In the genomic region with DNA sequence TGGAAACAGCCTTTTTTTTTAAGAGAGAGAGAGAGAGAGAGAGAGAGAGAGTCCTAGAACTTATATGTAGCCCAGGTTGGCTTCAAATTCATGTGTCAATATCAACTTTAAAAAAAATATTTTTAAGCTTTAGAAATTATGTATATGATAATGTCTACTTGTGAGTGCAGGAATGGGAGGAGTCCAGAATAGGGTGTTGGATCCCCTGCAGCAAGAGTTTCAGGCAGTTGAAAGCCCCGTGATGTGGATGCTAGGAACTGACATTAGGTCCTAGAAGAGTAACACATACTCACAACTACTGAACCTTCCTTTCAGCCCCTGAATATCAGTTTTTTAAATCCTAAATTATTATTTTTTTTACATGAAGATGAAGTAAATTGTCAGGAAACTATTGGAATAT, we compare ENCODE assay signal across 9 mouse cellular contexts. TPM values are rescaled to one million over a fixed set of nuclear protein-coding genes. Genes with fewer than 3 reads are reported as not detected.
DNase-seq lines count a peak whose midpoint lies in the region; ATAC-seq lines count a peak whose summit lies in the region.
"Had no signal": no experiment of that assay in that cellular context is flagged by ENCODE, and none has a peak within 500 bp of the region (broad histone marks: within the 10 kb centered on the region; RNA-seq: fewer than 3 reads in every experiment).

No protein-coding gene starts in this region.

- no peak for ATAC-seq in kidney, embryonic 16.5 days (ENCODE audit: low FRiP score, low TSS enrichment)
- no peak for ATAC-seq in embryonic facial prominence, embryonic 15.5 days (ENCODE audit: insufficient number of reproducible peaks, low FRiP score, low TSS enrichment, low read depth)
- ATAC-seq in intestine, embryonic 15.5 days = no peak
- no peak for ATAC-seq in midbrain, embryonic 16.5 days

- no peak overlapping the region for H3K27ac ChIP-seq in kidney, embryonic 16.5 days (ENCODE audit: low read length)
- H3K27ac ChIP-seq in embryonic facial prominence, embryonic 15.5 days (replicated peaks) = no peak overlapping the region
- no peak overlapping the region for H3K27ac ChIP-seq in intestine, embryonic 15.5 days
- no peak overlapping the region for H3K27ac ChIP-seq in midbrain, embryonic 16.5 days (ENCODE audit: low read length)

- no peaks in the 10 kb centered on the region for H3K9me3 ChIP-seq in kidney, embryonic 16.5 days (ENCODE audit: low read length)
- no peaks in the 10 kb centered on the region for H3K9me3 ChIP-seq in embryonic facial prominence, embryonic 15.5 days (replicated peaks)
- no peaks in the 10 kb centered on the region for H3K9me3 ChIP-seq in intestine, embryonic 15.5 days
- no peaks in the 10 kb centered on the region for H3K9me3 ChIP-seq in midbrain, embryonic 16.5 days (replicated peaks; ENCODE audit: control insufficient read depth, low read length, poor library complexity, severe bottlenecking)

- H3K4me1 ChIP-seq in kidney, embryonic 16.5 days (ENCODE audit: insufficient read depth, low read length) = peaks cover 10% of the 10 kb centered on the region; the same call in 1 of the 2 replicates
- H3K4me1 ChIP-seq in embryonic facial prominence, embryonic 15.5 days = no peaks in the 10 kb centered on the region
- no peaks in the 10 kb centered on the region for H3K4me1 ChIP-seq in intestine, embryonic 15.5 days (replicated peaks)
- peaks cover 16% of the 10 kb centered on the region for H3K4me1 ChIP-seq in midbrain, embryonic 16.5 days (ENCODE audit: control insufficient read depth, insufficient read depth, low read length)

- H3K4me2 ChIP-seq in kidney, embryonic 16.5 days (replicated peaks; ENCODE audit: low read depth, low read length) = peak overlapping the region; percentile 92
- H3K4me2 ChIP-seq in embryonic facial prominence, embryonic 15.5 days (replicated peaks) = peak overlapping the region; percentile 54
- H3K4me2 ChIP-seq in intestine, embryonic 15.5 days (replicated peaks) = peak overlapping the region; percentile 54; the same call in 1 of the 2 replicates
- peak overlapping the region; percentile 79 for H3K4me2 ChIP-seq in midbrain, embryonic 16.5 days (ENCODE audit: low read length)

- no peak for DNase-seq in kidney, postnatal 4 days
- DNase-seq in embryo, embryonic 10 days (ENCODE audit: low spot score) = no peak
- no peak for DNase-seq in left cerebral cortex, adult 9 months (ENCODE audit: low spot score in 2 of 2)
- no peak for DNase-seq in frontal cortex, postnatal 10 days (ENCODE audit: low spot score in 2 of 2)

- H3K36me3 ChIP-seq in kidney, embryonic 16.5 days (ENCODE audit: insufficient read depth, low read length) = peaks cover 14% of the 10 kb centered on the region; the same call in 1 of the 2 replicates
- peaks cover 26% of the 10 kb centered on the region; the same call in 1 of the 2 replicates for H3K36me3 ChIP-seq in embryonic facial prominence, embryonic 15.5 days
- H3K36me3 ChIP-seq in intestine, embryonic 15.5 days = 0 out of 2 replicates have a peak, but pooled peaks cover 4% of the 10 kb centered on the region
- no peaks in the 10 kb centered on the region; the same call in 1 of the 2 replicates for H3K36me3 ChIP-seq in midbrain, embryonic 16.5 days (ENCODE audit: control insufficient read depth, insufficient read depth, low read length)

- no peak overlapping the region for H3K4me3 ChIP-seq in kidney, embryonic 16.5 days (ENCODE audit: low read length)
- H3K4me3 ChIP-seq in embryonic facial prominence, embryonic 15.5 days (replicated peaks) = peak overlapping the region; percentile 88; the same call in 1 of the 2 replicates
- no peak overlapping the region for H3K4me3 ChIP-seq in intestine, embryonic 15.5 days (replicated peaks)
- peak overlapping the region; percentile 11; the same call in 1 of the 2 replicates for H3K4me3 ChIP-seq in midbrain, embryonic 16.5 days (ENCODE audit: low read depth, low read length)

- H3K9ac ChIP-seq in kidney, embryonic 16.5 days (replicated peaks; ENCODE audit: low read length) = no peak overlapping the region
- no peak overlapping the region for H3K9ac ChIP-seq in embryonic facial prominence, embryonic 15.5 days
- H3K9ac ChIP-seq in intestine, embryonic 15.5 days = no peak overlapping the region
- H3K9ac ChIP-seq in midbrain, embryonic 16.5 days (ENCODE audit: low read depth, low read length) = no peak overlapping the region

- no peaks in the 10 kb centered on the region for H3K27me3 ChIP-seq in kidney, embryonic 16.5 days (ENCODE audit: insufficient read depth, low read length)
- no peaks in the 10 kb centered on the region for H3K27me3 ChIP-seq in embryonic facial prominence, embryonic 15.5 days
- no peaks in the 10 kb centered on the region for H3K27me3 ChIP-seq in intestine, embryonic 15.5 days (replicated peaks)
- no peaks in the 10 kb centered on the region for H3K27me3 ChIP-seq in midbrain, embryonic 16.5 days (ENCODE audit: control insufficient read depth, insufficient read depth, low read depth, low read length)

- WGBS in kidney, embryonic 16.5 days = 56% methylated on average over 1 of the region's 1 CpGs
- 38% methylated on average over 1 of the region's 1 CpGs for WGBS in embryonic facial prominence, embryonic 15.5 days
- 72% methylated on average over 1 of the region's 1 CpGs for WGBS in intestine, embryonic 15.5 days
- 45% methylated on average over 1 of the region's 1 CpGs for WGBS in midbrain, embryonic 16.5 days

RNA-seq across cellular contexts. Expression of gene Arnt, which starts 1.4 kb away (rescaled TPM):
- polyA plus RNA-seq in kidney, embryonic 16.5 days (2015; fragmentation: Nextera tagmentation; extraction: Ambion mirVana) = 46.0 and 47.7 TPM in 2 replicates
- 49.9 and 50.2 TPM in 2 replicates for polyA plus RNA-seq in embryonic facial prominence, embryonic 15.5 days (2015; fragmentation: Nextera tagmentation; extraction: Ambion mirVana)
- 32.8 and 34.6 TPM in 2 replicates for polyA plus RNA-seq in intestine, embryonic 15.5 days (2015; fragmentation: Nextera tagmentation; extraction: Ambion mirVana)
- 18.4 and 18.8 TPM in 2 replicates for polyA plus RNA-seq in midbrain, embryonic 16.5 days (2015; fragmentation: Nextera tagmentation; extraction: Ambion mirVana)

RNA-seq across cellular contexts. Expression of gene 4930558C23Rik, which starts 32.9 kb away (rescaled TPM):
- polyA plus RNA-seq in kidney, embryonic 16.5 days (2015; fragmentation: Nextera tagmentation; extraction: Ambion mirVana) = 0.52 TPM in 1 of 2 replicates, not detected in the other
- polyA plus RNA-seq in embryonic facial prominence, embryonic 15.5 days (2015; fragmentation: Nextera tagmentation; extraction: Ambion mirVana) = 0.24 TPM in 1 of 2 replicates, not detected in the other
- polyA plus RNA-seq in intestine, embryonic 15.5 days (2015; fragmentation: Nextera tagmentation; extraction: Ambion mirVana) = not detected in 2 replicates
- not detected in 2 replicates for polyA plus RNA-seq in midbrain, embryonic 16.5 days (2015; fragmentation: Nextera tagmentation; extraction: Ambion mirVana)
- polyA plus RNA-seq: small intestine, adult 2 months had no signal

Comparison
In these comparisons a context has a peak if more than half of its experiments do, and no peak if none do; other contexts are left out.
1. H3K4me3 ChIP-seq: peak in embryonic facial prominence, embryonic 15.5 days (single experiment) and midbrain, embryonic 16.5 days (single experiment); none in kidney, embryonic 16.5 days (single experiment) and intestine, embryonic 15.5 days (single experiment).
2. Peak in every context shown above with its lines, with median percentiles within 50 percentile points of each other: H3K4me2 ChIP-seq.